Mouse (Mus musculus): ENCODE measurements around the gene Tmc2. TPM values are rescaled to one million over a fixed set of nuclear protein-coding genes. Genes with fewer than 3 reads are reported as not detected.

The Tmc2 gene
- polyA plus RNA-seq, 1 experiment from 2014 or later: not detected

Other genes starting within 250 kb of the Tmc2 start
- not detected in 2 replicates for gene Tgm3, start 182.8 kb upstream of the Tmc2 start, polyA plus RNA-seq (2015; fragmentation: Nextera tagmentation; extraction: Ambion mirVana)
- 0.10 and 0.11 TPM in 2 replicates for gene Tgm6, start 82.8 kb upstream of the Tmc2 start, polyA plus RNA-seq (2015; fragmentation: Nextera tagmentation; extraction: Ambion mirVana)
- 298 and 312 TPM in 2 replicates for gene Snrpb, start 15.8 kb upstream of the Tmc2 start, polyA plus RNA-seq (2015; fragmentation: Nextera tagmentation; extraction: Ambion mirVana)
- gene Nop56, start 79.2 kb downstream of the Tmc2 start, polyA plus RNA-seq (2015; fragmentation: Nextera tagmentation; extraction: Ambion mirVana): 241 and 259 TPM in 2 replicates
- 201 and 222 TPM in 2 replicates for gene Idh3b, start 89.4 kb downstream of the Tmc2 start, polyA plus RNA-seq (2015; fragmentation: Nextera tagmentation; extraction: Ambion mirVana)
- 3.6 and 4.1 TPM in 2 replicates for gene Ebf4, start 100.0 kb downstream of the Tmc2 start, polyA plus RNA-seq (2015; fragmentation: Nextera tagmentation; extraction: Ambion mirVana)
- gene Cpxm1, start 202.4 kb downstream of the Tmc2 start, polyA plus RNA-seq (2015; fragmentation: Nextera tagmentation; extraction: Ambion mirVana): 33.6 and 39.3 TPM in 2 replicates
- not detected in 2 replicates for gene Gm28372, start 210.0 kb downstream of the Tmc2 start, polyA plus RNA-seq (2015; fragmentation: Nextera tagmentation; extraction: Ambion mirVana)
- 0.30 and 0.59 TPM in 2 replicates for gene 1700020A23Rik, start 210.1 kb downstream of the Tmc2 start, polyA plus RNA-seq (2015; fragmentation: Nextera tagmentation; extraction: Ambion mirVana)
- 0.12 and 0.28 TPM in 2 replicates for gene Tmem239, start 211.3 kb downstream of the Tmc2 start, polyA plus RNA-seq (2015; fragmentation: Nextera tagmentation; extraction: Ambion mirVana)
- 104 and 105 TPM in 2 replicates for gene Vps16, start 229.1 kb downstream of the Tmc2 start, polyA plus RNA-seq (2015; fragmentation: Nextera tagmentation; extraction: Ambion mirVana)
- 15.2 and 15.4 TPM in 2 replicates for gene Pced1a, start 229.5 kb downstream of the Tmc2 start, polyA plus RNA-seq (2015; fragmentation: Nextera tagmentation; extraction: Ambion mirVana)

All from hindbrain, embryonic 16.5 days (tissue).